Mouse (Mus musculus) C2C12 (cell line): ENCODE results near the gene Pmp22.

Experiments used
- CTCF ChIP-seq: IDR thresholded peaks from one replicate; pipeline ENCODE4 v1.5.1; 2011; ENCODE audit not compliant: control insufficient read depth, insufficient read depth, insufficient read length
- FOSL1 ChIP-seq: IDR thresholded peaks from one replicate; pipeline ENCODE4 v1.8.0; 2011; ENCODE audit warnings: mild to moderate bottlenecking, low read length; ENCODE audit not compliant: poor library complexity, insufficient read depth, severe bottlenecking
- MYOG ChIP-seq: IDR thresholded peaks from one replicate; pipeline ENCODE4 v1.6.1; 2011; ENCODE audit not compliant: control insufficient read depth, insufficient read length; ENCODE audit errors: extremely low read depth
- USF1 ChIP-seq: IDR thresholded peaks from one replicate; pipeline ENCODE4 v1.6.1; 2011; ENCODE audit warnings: low read depth, mild to moderate bottlenecking, control low read depth, moderate library complexity

DNA sequence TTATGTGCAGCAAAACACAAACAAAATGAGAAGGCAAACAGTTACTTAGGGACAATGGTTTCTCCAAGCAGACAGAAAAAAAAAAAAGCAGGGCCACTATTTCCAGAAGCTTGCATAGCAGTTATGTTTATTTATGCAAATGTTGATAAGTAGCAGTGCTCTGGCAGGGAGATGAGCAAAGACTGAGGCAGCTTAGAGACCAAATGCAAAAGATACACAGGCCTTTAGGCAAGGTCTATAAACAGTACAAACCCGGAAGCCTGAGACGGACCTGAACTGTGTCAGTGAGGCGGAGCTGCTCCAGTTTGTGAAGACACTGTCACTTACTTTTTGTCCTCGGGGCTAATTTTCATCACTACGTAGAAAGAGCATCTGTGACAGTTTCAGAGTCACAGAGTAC is 35.2 kb upstream of the Pmp22 start:
- TF ChIP-seq CTCF (no peak), USF1 (no peak), MYOG (no peak), FOSL1 (no peak)
